Mouse (Mus musculus) kidney, adult 2 months (tissue): ENCODE measurements around the gene Fdx1l. TPM values are rescaled to one million over a fixed set of nuclear protein-coding genes. Genes with fewer than 3 reads are reported as not detected.

ENCODE experiments used
- DNase-seq: peaks from one replicate; pipeline ENCODE4 v3.0.0; 2021
- H3K27ac ChIP-seq: fragments of 200-500 bp; 2 replicates; pipeline ENCODE4 v1.5.1; 2012; ENCODE audit warnings: low read depth, low read length, control low read depth, inconsistent platforms; ENCODE audit not compliant: insufficient read depth
- H3K27me3 ChIP-seq: fragments of 200-500 bp; replicated peaks from 2 replicates; pipeline ENCODE4 v1.6.1; 2012; ENCODE audit warnings: mild to moderate bottlenecking, moderate library complexity, low read length, inconsistent platforms; ENCODE audit not compliant: control insufficient read depth, insufficient read depth
- H3K36me3 ChIP-seq: fragments of 200-500 bp; 2 replicates; pipeline ENCODE4 v1.6.1; 2012; ENCODE audit warnings: mild to moderate bottlenecking, moderate library complexity, low read length, inconsistent platforms; ENCODE audit not compliant: control insufficient read depth, insufficient read depth
- H3K4me1 ChIP-seq: fragments of 200-500 bp; 2 replicates; pipeline ENCODE4 v1.6.1; 2011; ENCODE audit warnings: low read length; ENCODE audit not compliant: control insufficient read depth, insufficient read depth
- H3K4me3 ChIP-seq: fragments of 200-500 bp; 2 replicates; pipeline ENCODE4 v1.5.1; 2011; ENCODE audit warnings: mild to moderate bottlenecking, low read depth, low read length, control low read depth; ENCODE audit not compliant: insufficient read depth
- CTCF ChIP-seq: fragments of 200-500 bp; conservative IDR thresholded peaks from 2 replicates; pipeline ENCODE4 v1.5.1; 2011; ENCODE audit warnings: low read depth, mild to moderate bottlenecking, control low read depth, low read length, moderate library complexity, mixed read lengths; ENCODE audit not compliant: insufficient read depth, insufficient read length
- POLR2A ChIP-seq: fragments of 200-500 bp; IDR thresholded peaks from one replicate; pipeline ENCODE4 v1.6.1; 2011; ENCODE audit warnings: low read depth, low read length, control low read depth
- WGBS: fragments of 180-500 bp; shearing (Covaris S2); methylation state at CpG from one replicate; pipeline ENCODE4 v1.1.7; 2018; 5-methylcytosine and 5-hydroxymethylcytosine counted together
- polyA plus RNA-seq: library from polyadenylated mRNA; depleted of rRNA; stranded (reverse); fragments of >200 nt; gene quantifications from 2 replicates; pipeline ENCODE4 v1.2.3, GENCODE M21; 2012

The Fdx1l gene
- polyA plus RNA-seq, 1 experiment: 67.0 TPM

- TF ChIP-seq CTCF (peak; percentile 82), POLR2A (no peak)
- Histone ChIP-seq H3K36me3 (no peaks in the 10 kb centered on the region), H3K4me1 (peaks cover 4% of the 10 kb centered on the region; the same call in 1 of the 2 replicates), H3K27ac (no peak within 1 kb of the TSS), H3K4me3 (peak within 1 kb of the TSS; percentile 36; the same call in 1 of the 2 replicates), H3K27me3 (no peaks in the 10 kb centered on the region)
- DNase-seq: peak; percentile 86
- 5% methylated on average over 37 of the region's 37 CpGs for WGBS
These were observed 43.9 kb downstream of the Fdx1l start, which contains the start of gene Icam4 for GRCm38 (mm10) chr9:21029291-21030054. TSS of gene Icam4 (plus strand) at chr9:21029373.

GRCm38 (mm10) chr9:21028560-21029110, 44.8 kb downstream of the Fdx1l start:
- no peak overlapping the region for H3K4me3 ChIP-seq
- H3K27me3 ChIP-seq: no peaks in the 10 kb centered on the region
- WGBS: 77% methylated on average over 6 of the region's 6 CpGs
- H3K36me3 ChIP-seq: no peaks in the 10 kb centered on the region
- no peak for DNase-seq
- H3K4me1 ChIP-seq: peaks cover 4% of the 10 kb centered on the region; the same call in 1 of the 2 replicates
- H3K27ac ChIP-seq: no peak overlapping the region
- no peak for TF ChIP-seq POLR2A
- TF ChIP-seq CTCF: no peak

DNA sequence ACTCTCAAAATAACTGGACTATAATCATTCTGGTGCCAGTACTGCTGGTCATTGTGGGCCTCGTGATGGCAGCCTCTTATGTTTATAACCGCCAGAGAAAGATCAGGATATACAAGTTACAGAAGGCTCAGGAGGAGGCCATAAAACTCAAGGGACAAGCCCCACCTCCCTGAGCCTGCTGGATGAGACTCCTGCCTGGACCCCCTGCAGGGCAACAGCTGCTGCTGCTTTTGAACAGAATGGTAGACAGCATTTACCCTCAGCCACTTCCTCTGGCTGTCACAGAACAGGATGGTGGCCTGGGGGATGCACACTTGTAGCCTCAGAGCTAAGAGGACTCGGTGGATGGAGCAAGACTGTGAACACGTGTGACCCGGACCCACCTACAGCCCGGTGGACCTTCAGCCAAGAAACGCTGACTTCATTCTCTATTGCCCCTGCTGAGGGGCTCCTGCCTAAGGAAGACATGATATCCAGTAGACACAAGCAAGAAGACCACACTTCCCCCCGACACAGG, 45.6 kb downstream of the Fdx1l start:
- WGBS: 75% methylated on average over 8 of the region's 8 CpGs

GRCm38 (mm10) chr9:21026849-21027248, 46.6 kb downstream of the Fdx1l start:
- H3K4me3 ChIP-seq: no peak overlapping the region
- no peak overlapping the region for H3K27ac ChIP-seq
- TF ChIP-seq CTCF (no peak), POLR2A (no peak)
- no peak for DNase-seq
- no peaks in the 10 kb centered on the region for H3K36me3 ChIP-seq
- no peaks in the 10 kb centered on the region for H3K27me3 ChIP-seq
- WGBS: 88% methylated on average over 12 of the region's 12 CpGs
- peaks cover 4% of the 10 kb centered on the region; the same call in 1 of the 2 replicates for H3K4me1 ChIP-seq

More for the DNA sequence above, 45.6 kb downstream of the Fdx1l start:
- DNase-seq: no peak
- Histone ChIP-seq H3K4me1 (peaks cover 4% of the 10 kb centered on the region; the same call in 1 of the 2 replicates), H3K4me3 (no peak overlapping the region), H3K27ac (no peak overlapping the region), H3K27me3 (no peaks in the 10 kb centered on the region), H3K36me3 (no peaks in the 10 kb centered on the region)
- TF ChIP-seq CTCF (no peak), POLR2A (no peak)

- no peak for TF ChIP-seq CTCF
- TF ChIP-seq POLR2A: no peak
- Histone ChIP-seq H3K4me3 (no peak overlapping the region), H3K36me3 (no peaks in the 10 kb centered on the region), H3K27me3 (no peaks in the 10 kb centered on the region), H3K27ac (no peak overlapping the region), H3K4me1 (peaks cover 4% of the 10 kb centered on the region; the same call in 1 of the 2 replicates)
- DNase-seq: no peak
- WGBS: 81% methylated on average over 19 of the region's 19 CpGs
These were observed 48.1 kb downstream of the Fdx1l start for GRCm38 (mm10) chr9:21025258-21025810.

DNA sequence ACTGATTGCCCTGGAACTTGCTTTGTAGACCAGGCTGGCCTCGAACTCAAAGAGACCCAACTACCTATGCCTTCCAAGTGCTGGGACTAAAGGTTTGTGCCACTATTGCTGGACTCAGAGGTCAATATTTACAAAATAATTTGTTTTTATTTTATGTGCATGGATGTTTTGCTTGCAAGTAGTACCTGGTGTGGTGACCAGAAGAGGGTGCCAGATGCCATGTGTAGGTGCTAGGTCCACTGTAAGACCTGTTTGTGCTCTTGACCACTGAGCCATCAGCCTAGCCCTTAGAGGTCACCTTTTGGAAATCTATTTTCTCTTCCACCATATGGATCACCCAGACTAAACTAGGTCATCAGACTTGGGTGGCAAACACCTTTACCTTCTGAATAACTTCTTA, 50.7 kb downstream of the Fdx1l start:
- DNase-seq: no peak
- no peak overlapping the region for H3K4me3 ChIP-seq
- no peaks in the 10 kb centered on the region for H3K36me3 ChIP-seq
- H3K27me3 ChIP-seq: no peaks in the 10 kb centered on the region
- H3K4me1 ChIP-seq: no peaks in the 10 kb centered on the region
- TF ChIP-seq CTCF (peak; percentile 39; the same call in 1 of the 2 replicates), POLR2A (no peak)
- 86% methylated on average over 1 of the region's 1 CpGs for WGBS
- H3K27ac ChIP-seq: no peak overlapping the region

- WGBS: 65% methylated on average over 6 of the region's 6 CpGs
- no peak overlapping the region for H3K27ac ChIP-seq
- H3K36me3 ChIP-seq: no peaks in the 10 kb centered on the region
- H3K4me3 ChIP-seq: no peak overlapping the region
- TF ChIP-seq CTCF: no peak
- TF ChIP-seq POLR2A: no peak
- H3K27me3 ChIP-seq: no peaks in the 10 kb centered on the region
- H3K4me1 ChIP-seq: no peaks in the 10 kb centered on the region
- DNase-seq: no peak
These were observed 51.1 kb downstream of the Fdx1l start for GRCm38 (mm10) chr9:21022288-21022687.
